Mouse (Mus musculus) hindbrain, embryonic 16.5 days (tissue): ENCODE results near the gene Dis3l. TPM values are rescaled to one million over a fixed set of nuclear protein-coding genes. Genes with fewer than 3 reads are reported as not detected.
A peak's percentile ranks its signal among the peaks of the same experiment; 100 is the strongest.

Experiments used
- ATAC-seq: fragments of 200-750 bp; cut with Nextera tagmentation; 2 replicates; pipeline ENCODE4 v1.8.0; 2017; ENCODE audit warnings: moderate TSS enrichment, moderate library complexity
- H3K27ac ChIP-seq: fragments of 300-500 bp; sonication (generic); 2 replicates; pipeline ENCODE4 v1.5.1; 2014; ENCODE audit warnings: low read depth, mild to moderate bottlenecking, control low read depth, low read length, moderate library complexity
- H3K27me3 ChIP-seq: fragments of 300-500 bp; sonication (generic); replicated peaks from 2 replicates; pipeline ENCODE4 v1.6.1; 2014; ENCODE audit warnings: low read length; ENCODE audit not compliant: control insufficient read depth, insufficient read depth
- H3K36me3 ChIP-seq: fragments of 300-500 bp; sonication (generic); 2 replicates; pipeline ENCODE4 v1.6.1; 2014; ENCODE audit warnings: mild to moderate bottlenecking, low read length, moderate library complexity, mixed read lengths; ENCODE audit not compliant: control insufficient read depth, insufficient read depth
- H3K4me1 ChIP-seq: fragments of 300-500 bp; sonication (generic); 2 replicates; pipeline ENCODE4 v1.6.1; 2014; ENCODE audit warnings: low read depth, low read length; ENCODE audit not compliant: control insufficient read depth, insufficient read depth
- H3K4me2 ChIP-seq: fragments of 300-500 bp; sonication (generic); 2 replicates; pipeline ENCODE4 v1.6.1; 2014; ENCODE audit warnings: mild to moderate bottlenecking, low read length, control low read depth, moderate library complexity
- H3K4me3 ChIP-seq: fragments of 300-500 bp; sonication (generic); 2 replicates; pipeline ENCODE4 v1.5.1; 2014; ENCODE audit warnings: mild to moderate bottlenecking, low read length, control low read depth, moderate library complexity
- H3K9ac ChIP-seq: fragments of 300-500 bp; sonication (generic); 2 replicates; pipeline ENCODE4 v1.6.1; 2014; ENCODE audit warnings: low read depth, mild to moderate bottlenecking, control low read depth, low read length, moderate library complexity
- H3K9me3 ChIP-seq: fragments of 300-500 bp; sonication (generic); 2 replicates; pipeline ENCODE4 v1.6.1; 2014; ENCODE audit warnings: mild to moderate bottlenecking, low read length, moderate library complexity; ENCODE audit not compliant: control insufficient read depth
- WGBS: fragments of 180-500 bp; shearing (Covaris S2); extraction: QIAGEN DNeasy Blood & Tissue Kit; methylation state at CpG from one replicate; pipeline ENCODE4 v1.1.7; 2014; 5-methylcytosine and 5-hydroxymethylcytosine counted together
- polyA plus RNA-seq: library from polyadenylated mRNA; unstranded; fragments of >200 nt; fragmentation: Nextera tagmentation; extraction: Ambion mirVana; gene quantifications from 2 replicates; pipeline ENCODE4 v1.2.1, GENCODE M21; 2015

Dis3l gene
- polyA plus RNA-seq, 1 experiment from 2014 or later = 20.0 TPM

GRCm38 (mm10) chr9:64361231-64361950 lies 20.3 kb upstream of the Dis3l start:
- Histone ChIP-seq H3K4me2 (no peak overlapping the region), H3K9ac (no peak overlapping the region), H3K27ac (no peak overlapping the region), H3K27me3 (no peaks in the 10 kb centered on the region), H3K4me3 (no peak overlapping the region), H3K9me3 (no peaks in the 10 kb centered on the region), H3K4me1 (no peaks in the 10 kb centered on the region), H3K36me3 (no peaks in the 10 kb centered on the region)
- WGBS = 85% methylated on average over 9 of the region's 9 CpGs
- ATAC-seq = no peak

GRCm38 (mm10) chr9:64355627-64356026 lies 14.5 kb upstream of the Dis3l start:
- ATAC-seq = no peak
- no peaks in the 10 kb centered on the region for H3K27me3 ChIP-seq
- 92% methylated on average over 7 of the region's 7 CpGs for WGBS
- no peaks in the 10 kb centered on the region for H3K36me3 ChIP-seq
- no peak overlapping the region for H3K9ac ChIP-seq
- H3K9me3 ChIP-seq = no peaks in the 10 kb centered on the region
- no peak overlapping the region for H3K27ac ChIP-seq
- H3K4me2 ChIP-seq = no peak overlapping the region
- H3K4me3 ChIP-seq = no peak overlapping the region
- H3K4me1 ChIP-seq = no peaks in the 10 kb centered on the region

GRCm38 (mm10) chr9:64351191-64351590 lies 10.1 kb upstream of the Dis3l start:
- no peaks in the 10 kb centered on the region for H3K27me3 ChIP-seq
- WGBS = 42% methylated on average over 3 of the region's 3 CpGs
- no peaks in the 10 kb centered on the region for H3K36me3 ChIP-seq
- no peak for ATAC-seq
- no peak overlapping the region for H3K4me2 ChIP-seq
- no peak overlapping the region for H3K9ac ChIP-seq
- no peaks in the 10 kb centered on the region for H3K4me1 ChIP-seq
- no peak overlapping the region for H3K4me3 ChIP-seq
- no peak overlapping the region for H3K27ac ChIP-seq
- H3K9me3 ChIP-seq = no peaks in the 10 kb centered on the region

GRCm38 (mm10) chr9:64349490-64349889 lies 8.4 kb upstream of the Dis3l start:
- Histone ChIP-seq H3K36me3 (no peaks in the 10 kb centered on the region), H3K27me3 (no peaks in the 10 kb centered on the region), H3K27ac (no peak overlapping the region), H3K9me3 (no peaks in the 10 kb centered on the region), H3K4me1 (no peaks in the 10 kb centered on the region), H3K9ac (no peak overlapping the region; the same call in 1 of the 2 replicates), H3K4me3 (no peak overlapping the region), H3K4me2 (no peak overlapping the region)
- ATAC-seq = no peak
- WGBS = 65% methylated on average over 5 of the region's 5 CpGs

GRCm38 (mm10) chr9:64347377-64347776 lies 6.3 kb upstream of the Dis3l start:
- Histone ChIP-seq H3K4me1 (no peaks in the 10 kb centered on the region), H3K4me3 (no peak overlapping the region), H3K9ac (no peak overlapping the region), H3K27ac (no peak overlapping the region), H3K4me2 (no peak overlapping the region), H3K36me3 (no peaks in the 10 kb centered on the region), H3K27me3 (no peaks in the 10 kb centered on the region), H3K9me3 (no peaks in the 10 kb centered on the region)
- ATAC-seq = no peak
- WGBS = 0% methylated on average over 1 of the region's 1 CpGs

GRCm38 (mm10) chr9:64345931-64346330 lies 4.8 kb upstream of the Dis3l start:
- Histone ChIP-seq H3K9me3 (no peaks in the 10 kb centered on the region), H3K36me3 (no peaks in the 10 kb centered on the region), H3K9ac (no peak overlapping the region), H3K4me3 (no peak overlapping the region), H3K27ac (no peak overlapping the region), H3K4me2 (no peak overlapping the region), H3K27me3 (no peaks in the 10 kb centered on the region), H3K4me1 (no peaks in the 10 kb centered on the region; the same call in 1 of the 2 replicates)
- WGBS = 72% methylated on average over 5 of the region's 5 CpGs
- no peak for ATAC-seq

- ATAC-seq = no peak
- 98% methylated on average over 2 of the region's 2 CpGs for whole genome bisulfite sequencing
Observed at GRCm38 (mm10) chr9:64343656-64344055, 2.6 kb upstream of the Dis3l start.

GRCm38 (mm10) chr9:64341671-64342070 lies 583 bp upstream of the Dis3l start:
- no peaks in the 10 kb centered on the region for H3K36me3 ChIP-seq

More at GRCm38 (mm10) chr9:64343656-64344055, 2.6 kb upstream of the Dis3l start:
- Histone ChIP-seq H3K4me2 (no peak overlapping the region), H3K36me3 (no peaks in the 10 kb centered on the region), H3K9me3 (no peaks in the 10 kb centered on the region), H3K4me1 (peaks cover 6% of the 10 kb centered on the region), H3K4me3 (no peak overlapping the region), H3K27me3 (no peaks in the 10 kb centered on the region), H3K27ac (no peak overlapping the region), H3K9ac (no peak overlapping the region)

GRCm38 (mm10) chr9:64340351-64341253 lies 486 bp downstream of the Dis3l start:
- Histone ChIP-seq H3K36me3 (no peaks in the 10 kb centered on the region), H3K27ac (peak overlapping the region; percentile 98), H3K4me1 (peaks cover 6% of the 10 kb centered on the region), H3K4me3 (peak overlapping the region; percentile 60), H3K27me3 (no peaks in the 10 kb centered on the region), H3K9me3 (no peaks in the 10 kb centered on the region), H3K4me2 (peak overlapping the region; percentile 76), H3K9ac (peak overlapping the region; percentile 98)
- under 1% methylated on average over 70 of the region's 85 CpGs for WGBS
- ATAC-seq = peak; percentile 91

More at GRCm38 (mm10) chr9:64341671-64342070, 583 bp upstream of the Dis3l start:
- peak overlapping the region; percentile 76 for H3K4me2 ChIP-seq
- no peak for ATAC-seq
- peaks cover 6% of the 10 kb centered on the region for H3K4me1 ChIP-seq
- WGBS = 87% methylated on average over 8 of the region's 8 CpGs
- no peaks in the 10 kb centered on the region for H3K27me3 ChIP-seq
- no peak overlapping the region for H3K4me3 ChIP-seq
- H3K9ac ChIP-seq = peak overlapping the region; percentile 98; the same call in 1 of the 2 replicates
- peak overlapping the region; percentile 98; the same call in 1 of the 2 replicates for H3K27ac ChIP-seq
- H3K9me3 ChIP-seq = no peaks in the 10 kb centered on the region
